Mouse (Mus musculus) embryonic fibroblast, embryonic 13.5 days (primary cell): Measurements from ENCODE around the gene Sphkap.

ENCODE experiments used
- CTCF ChIP-seq: IDR thresholded peaks from 2 replicates; pipeline ENCODE4 v1.5.1; 2011; ENCODE audit warnings: mild to moderate bottlenecking, control low read depth, low read length, moderate library complexity, borderline replicate concordance; ENCODE audit not compliant: insufficient read depth
- POLR2A ChIP-seq: IDR thresholded peaks from 2 replicates; pipeline ENCODE4 v1.6.1; 2011; ENCODE audit warnings: low read depth, mild to moderate bottlenecking, control low read depth, low read length, moderate library complexity

DNA sequence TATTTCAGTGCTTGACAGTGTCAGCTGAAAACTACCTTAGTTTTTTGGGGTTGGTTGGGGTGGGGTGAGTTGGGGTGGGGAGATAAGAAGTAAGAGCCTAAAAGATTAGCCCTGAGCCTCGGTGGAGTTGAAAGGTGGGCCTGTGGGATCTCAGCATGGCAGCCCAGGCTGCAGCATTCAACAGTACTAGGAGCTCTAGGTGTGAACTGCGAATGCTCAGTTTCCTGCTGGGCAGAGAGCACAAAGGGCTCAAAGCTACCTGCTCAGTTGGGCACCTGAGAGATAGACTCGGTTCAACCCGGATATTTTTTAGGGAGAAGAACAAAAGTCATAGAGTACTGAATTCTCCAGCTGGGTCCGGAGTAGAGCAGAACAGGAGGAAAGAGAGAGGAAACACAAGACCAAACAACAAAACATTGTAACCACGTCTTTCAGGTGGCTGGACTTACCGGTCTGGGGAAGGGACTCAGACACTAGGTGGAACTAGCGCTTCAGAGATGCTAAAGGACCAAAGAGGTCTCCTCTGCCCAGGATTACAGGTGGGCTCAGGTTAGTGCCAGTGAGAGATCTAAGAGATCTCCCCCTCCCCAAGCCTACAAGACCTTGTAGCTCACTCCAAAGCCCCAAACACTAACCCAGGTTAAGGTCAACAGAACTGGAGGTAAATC is 984 bp downstream of the Sphkap start:
- no peak for TF ChIP-seq POLR2A
- TF ChIP-seq CTCF, result no peak
